Mouse (Mus musculus) layer of hippocampus, postnatal 14 days (tissue): Measurements from ENCODE around the gene Selenoh. TPM values are rescaled to one million over a fixed set of nuclear protein-coding genes. Genes with fewer than 3 reads are reported as not detected.
A peak's percentile ranks its signal among the peaks of the same experiment; 100 is the strongest.
"Not testable (repeated sequence)": the region's sequence is repeated elsewhere in the genome, so short reads cannot be mapped to it uniquely, and the experiment has no call there.

Experiments used
- DNase-seq, 2 experiments: peaks; one replicate each; pipeline ENCODE4 v3.0.0; 2021 to 2022; ENCODE audit warnings: low spot score in 2 of 2, mixed read lengths in 1 of 2
- total RNA-seq, 2 experiments: library from RNA; stranded (reverse); gene quantifications; 2 replicates each; pipeline ENCODE4 v1.2.3; 2021

Selenoh gene
- total RNA-seq, 2 experiments from 2014 or later, result 41.7 to 46.8 TPM

- no peak for DNase-seq
Observed at GRCm38 (mm10) chr2:84677270-84677967, 6.8 kb upstream of the Selenoh start.

DNA sequence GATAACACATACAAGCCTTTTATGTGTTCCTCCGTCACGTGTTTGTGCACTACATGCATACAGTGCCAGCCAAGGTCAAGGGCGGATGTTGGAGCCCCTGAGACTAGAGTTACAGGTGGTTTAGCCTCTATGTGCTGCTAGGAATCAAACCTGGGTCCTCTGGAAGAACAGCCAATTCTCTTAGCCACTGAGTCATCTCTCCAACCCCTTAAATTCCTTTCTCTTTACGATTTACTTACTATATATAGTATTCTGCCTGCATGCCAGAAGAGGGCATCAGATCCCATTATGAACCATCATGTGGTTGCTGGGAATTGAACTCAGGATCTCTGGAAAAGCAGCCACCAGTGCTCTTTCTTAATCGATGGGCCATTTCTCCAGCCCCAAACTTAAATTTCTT is 965 bp upstream of the Selenoh start:
- DNase-seq, result not testable (repeated sequence)

DNA sequence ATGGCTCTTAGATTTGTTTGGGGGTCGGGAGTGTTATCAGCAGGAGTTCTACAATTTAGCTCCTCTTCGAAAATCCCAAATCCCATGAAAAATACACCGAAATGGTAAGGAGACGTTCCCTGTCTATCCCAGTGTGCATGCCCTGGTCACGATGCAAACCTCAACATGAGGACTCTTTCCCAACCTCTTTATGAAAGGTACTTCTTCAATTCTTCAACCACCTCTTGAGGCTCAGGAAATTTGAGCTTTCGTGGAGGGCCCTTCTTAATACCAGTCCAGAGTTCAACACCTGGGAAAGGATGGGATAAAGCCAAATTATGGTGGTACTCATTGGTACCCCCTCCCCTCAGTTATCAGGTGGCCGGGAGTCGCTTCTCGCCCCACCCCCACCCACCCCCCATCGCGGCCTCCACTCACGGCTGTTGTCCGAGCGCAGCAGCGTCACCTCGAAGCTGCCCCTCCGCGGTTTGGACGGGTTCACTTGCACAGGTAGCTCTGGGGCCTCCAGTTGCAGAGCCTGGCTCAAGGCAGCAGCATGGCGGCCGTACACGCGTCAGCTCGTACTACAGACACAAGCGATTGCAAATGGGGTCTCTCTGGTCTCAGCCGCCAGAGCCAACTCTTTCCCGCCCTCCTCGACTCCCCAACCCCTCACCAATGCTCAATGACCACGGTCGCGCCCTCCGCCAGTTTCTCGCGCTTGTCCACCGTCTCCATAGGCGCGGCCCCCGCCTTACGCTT is 572 bp downstream of the Selenoh start:
- DNase-seq, result no peak

- DNase-seq, result no peak
Observed at GRCm38 (mm10) chr2:84666081-84666480, 4.5 kb downstream of the Selenoh start.

DNA sequence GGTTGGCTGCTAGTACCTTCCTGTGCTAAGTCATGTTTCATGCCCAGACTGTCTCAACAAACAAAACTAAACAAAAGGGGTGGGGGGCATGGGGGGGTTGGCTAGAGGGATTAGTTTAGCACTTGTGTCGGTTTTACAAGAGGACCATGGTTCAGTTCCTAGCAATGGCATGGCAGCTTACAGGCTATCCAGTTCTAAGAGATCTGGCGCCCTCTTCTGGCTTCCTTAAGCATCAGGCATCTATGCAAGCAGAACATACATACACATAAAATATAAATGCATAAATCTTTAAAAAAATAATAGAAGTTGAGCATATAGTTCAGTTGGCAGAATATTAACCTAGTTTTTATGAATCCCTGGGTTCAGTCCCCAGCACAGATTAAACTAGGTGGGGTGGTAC is 7.7 kb downstream of the Selenoh start:
- DNase-seq, result no peak

DNA sequence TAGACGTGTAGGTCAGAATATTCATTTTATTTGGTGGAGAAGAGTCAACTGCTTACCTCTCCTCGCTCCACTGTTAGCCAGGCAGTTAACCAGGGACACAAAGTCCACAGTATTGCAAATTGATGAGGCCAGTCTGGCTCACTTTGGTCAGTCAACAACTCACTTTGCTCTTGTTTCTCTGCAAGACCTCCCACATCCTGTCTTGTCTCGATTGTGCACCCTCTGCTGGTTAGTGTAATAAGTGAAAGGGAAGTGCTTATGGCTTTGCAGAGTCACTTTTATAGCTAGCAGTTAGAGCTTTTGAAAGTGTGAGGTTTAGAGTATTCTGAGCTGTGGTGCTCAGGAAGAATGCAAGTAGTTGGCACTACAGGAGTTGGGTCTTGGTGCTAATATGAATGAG is 10.3 kb downstream of the Selenoh start:
- peak in 1 of 2 experiments; percentile 65 for DNase-seq

DNA sequence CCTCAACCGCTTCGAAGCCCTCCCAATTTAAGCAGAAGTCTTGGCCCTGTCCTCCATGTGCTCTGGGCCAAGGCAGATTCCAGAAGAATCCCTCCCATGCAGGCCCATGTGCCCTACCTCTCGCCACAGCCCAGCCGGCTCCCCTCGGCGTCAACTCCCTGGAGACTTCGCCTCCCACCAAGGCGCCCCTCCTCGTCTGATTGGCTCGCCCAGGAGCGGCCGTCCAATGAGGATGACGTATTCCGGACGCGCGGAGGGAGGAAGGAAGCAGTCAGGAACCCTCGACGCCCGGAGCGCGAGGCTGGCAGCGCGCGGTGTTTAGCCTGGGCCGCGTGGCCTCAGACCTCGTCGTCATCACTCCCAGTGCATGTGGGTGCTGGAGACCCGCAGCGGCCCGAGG is 11.8 kb downstream of the Selenoh start, which contains the start of gene Btbd18:
Gene Btbd18 (plus strand): TSS at position 274 of the 400 bp plus-strand sequence.
- DNase-seq, result no peak

DNA sequence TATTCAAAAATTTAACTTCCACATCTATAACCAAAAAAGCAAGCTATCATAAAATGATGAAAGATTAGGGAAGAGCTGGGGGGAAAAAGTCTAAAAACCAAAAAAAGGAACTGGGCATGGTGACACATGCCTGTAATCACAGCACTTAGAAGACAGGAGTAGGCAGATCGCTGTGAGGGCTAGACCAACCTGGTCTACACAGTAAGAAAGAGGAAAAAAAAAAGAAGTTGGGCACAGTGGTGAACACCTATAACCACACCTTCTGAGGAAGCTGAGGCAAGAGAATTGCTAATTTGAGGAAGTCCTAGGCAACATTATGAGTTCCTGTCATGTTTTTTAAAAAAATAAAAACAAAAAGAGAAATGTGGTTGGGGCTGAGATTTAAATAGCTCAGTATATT is 14.7 kb downstream of the Selenoh start:
- no peak for DNase-seq

- DNase-seq, result no peak
Observed at GRCm38 (mm10) chr2:84653354-84653753, 17.2 kb downstream of the Selenoh start.

GRCm38 (mm10) chr2:84650464-84651195 is 19.9 kb downstream of the Selenoh start, which contains the start of gene Ctnnd1:
Ctnnd1 (minus strand) TSS chr2:84650765.
- DNase-seq, result peak; percentile 75 to 93

DNA sequence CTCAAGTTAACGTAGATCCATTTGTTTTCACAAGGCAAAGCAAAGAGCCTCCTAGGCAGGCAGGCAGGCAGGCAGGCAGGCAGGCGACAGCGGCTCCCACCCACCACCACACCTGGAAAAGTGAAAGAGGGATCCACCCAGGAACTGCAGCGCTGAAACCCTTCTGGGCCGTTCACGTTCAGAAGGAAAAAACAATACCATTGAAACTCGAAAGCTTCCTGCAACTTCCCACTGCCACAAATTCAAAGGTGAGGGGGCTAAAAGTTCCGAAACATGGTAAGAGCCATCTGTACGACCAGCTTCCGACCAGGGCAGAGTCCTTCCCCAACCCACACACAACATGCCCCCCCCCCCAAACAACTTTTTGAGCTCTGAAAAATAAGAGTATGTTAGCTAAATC is 20.9 kb downstream of the Selenoh start:
- no peak for DNase-seq

- DNase-seq, result no peak
Observed at GRCm38 (mm10) chr2:84648369-84648768, 22.2 kb downstream of the Selenoh start.

GRCm38 (mm10) chr2:84647051-84647568 is 23.5 kb downstream of the Selenoh start:
- no peak for DNase-seq

- DNase-seq, result no peak
Observed at GRCm38 (mm10) chr2:84646138-84646537, 24.4 kb downstream of the Selenoh start.

DNA sequence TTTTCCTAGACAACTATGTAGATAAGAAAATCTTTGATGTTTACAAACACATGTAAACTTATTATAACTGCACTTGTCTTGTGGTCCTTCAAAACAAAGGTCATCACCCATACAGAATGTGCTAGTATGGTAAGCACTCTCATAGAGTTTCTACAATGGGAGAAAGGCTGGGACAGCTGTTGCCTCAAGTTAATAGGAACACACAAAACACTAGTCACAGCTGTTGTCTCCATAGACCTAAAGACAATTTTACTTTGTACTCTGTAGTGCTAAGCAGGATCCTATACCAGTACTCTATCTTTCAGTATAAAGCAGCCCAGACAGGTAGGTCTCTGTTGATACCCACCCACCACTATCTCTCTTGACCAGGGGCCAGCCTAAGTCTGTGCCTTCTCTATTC is 29.7 kb downstream of the Selenoh start:
- no peak for DNase-seq

GRCm38 (mm10) chr2:84638428-84639220 is 31.9 kb downstream of the Selenoh start:
- no peak for DNase-seq

GRCm38 (mm10) chr2:84637452-84638165 is 33.0 kb downstream of the Selenoh start:
- DNase-seq, result no peak

GRCm38 (mm10) chr2:84636231-84636741 is 34.3 kb downstream of the Selenoh start:
- no peak for DNase-seq

DNA sequence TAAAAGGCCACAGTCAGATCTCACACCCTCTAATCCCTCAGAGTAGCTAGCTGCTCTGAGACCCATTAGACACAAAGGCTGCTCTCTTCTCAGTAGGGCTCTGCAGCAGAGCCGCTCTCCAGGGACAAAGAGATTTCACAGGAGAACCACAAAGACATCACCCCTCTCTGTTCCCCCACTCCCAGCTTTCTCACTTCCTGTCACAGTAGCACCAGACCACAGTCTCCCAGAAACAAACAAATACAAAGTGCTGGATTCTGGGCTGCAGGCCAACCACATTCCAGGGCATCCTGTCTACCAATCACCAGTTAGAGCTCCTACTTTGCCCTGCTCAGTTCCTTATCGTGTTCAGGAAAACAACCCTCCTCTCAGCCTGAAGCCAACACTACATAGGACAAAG is 35.0 kb downstream of the Selenoh start:
- DNase-seq, result peak; percentile 70 to 88

DNA sequence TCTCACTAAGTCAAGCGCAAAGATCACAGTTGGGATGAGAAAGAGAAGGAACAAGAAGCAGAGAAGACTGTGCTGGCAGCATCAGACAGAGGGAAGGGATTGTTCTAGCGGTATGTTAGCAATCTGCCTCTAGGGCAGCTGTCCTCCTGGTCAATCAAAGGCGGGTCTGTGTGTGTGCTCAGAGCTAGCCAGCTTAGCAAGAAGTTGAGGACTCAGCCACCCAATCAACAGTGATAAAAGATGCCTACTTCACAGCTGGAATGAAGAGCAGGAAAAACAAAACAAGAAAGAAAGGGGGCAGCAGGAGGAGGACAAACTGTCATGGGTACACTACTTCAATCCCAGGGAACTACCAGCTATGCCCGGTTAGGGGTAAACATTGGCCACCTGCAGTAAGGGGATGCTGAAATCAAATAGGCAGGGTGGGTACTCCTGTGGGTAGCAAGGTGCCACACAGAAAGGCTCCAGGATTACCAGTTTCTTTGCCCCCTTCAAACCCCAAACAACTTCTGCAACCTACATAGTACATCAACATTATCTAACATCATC is 35.6 kb downstream of the Selenoh start:
- no peak for DNase-seq
